Mouse (Mus musculus) testis, adult 2 months (tissue): ENCODE results near the gene Eepd1.

ENCODE experiments used
- CTCF ChIP-seq: fragments of 200-500 bp; IDR thresholded peaks from 2 replicates; pipeline ENCODE4 v1.5.1; 2012; ENCODE audit warnings: low read depth, mild to moderate bottlenecking, inconsistent platforms, low read length, moderate library complexity; ENCODE audit not compliant: control insufficient read depth, insufficient read depth, insufficient replicate concordance
- POLR2A ChIP-seq: fragments of 200-500 bp; IDR thresholded peaks from 2 replicates; pipeline ENCODE4 v1.6.1; 2012; ENCODE audit warnings: low read depth, mild to moderate bottlenecking, inconsistent platforms, low read length, moderate library complexity; ENCODE audit not compliant: control insufficient read depth

- TF ChIP-seq POLR2A (no peak), CTCF (no peak)
Measured at GRCm38 (mm10) chr9:25590740-25591139, 109.4 kb downstream of the Eepd1 start.
